Mouse (Mus musculus) cortical plate, adult 2 months (tissue): ENCODE results near the gene Palld. TPM values are rescaled to one million over a fixed set of nuclear protein-coding genes. Genes with fewer than 3 reads are reported as not detected.

Experiments
- H3K27ac ChIP-seq: fragments of 200-500 bp; 2 replicates; pipeline ENCODE4 v1.5.1; 2012; ENCODE audit warnings: low read length, control low read depth, inconsistent platforms; ENCODE audit not compliant: insufficient read depth
- H3K4me1 ChIP-seq: fragments of 200-500 bp; 2 replicates; pipeline ENCODE4 v1.6.1; 2011; ENCODE audit warnings: low read length; ENCODE audit not compliant: control insufficient read depth, insufficient read depth
- H3K4me3 ChIP-seq: fragments of 200-500 bp; 2 replicates; pipeline ENCODE4 v1.5.1; 2011; ENCODE audit warnings: mild to moderate bottlenecking, low read length, control low read depth; ENCODE audit not compliant: insufficient read depth
- CTCF ChIP-seq: fragments of 200-500 bp; IDR thresholded peaks from 2 replicates; pipeline ENCODE4 v1.5.1; 2011; ENCODE audit warnings: mild to moderate bottlenecking, control low read depth, low read length; ENCODE audit not compliant: insufficient read depth; ENCODE audit errors: extremely low read depth
- POLR2A ChIP-seq: fragments of 200-500 bp; IDR thresholded peaks from 2 replicates; pipeline ENCODE4 v1.6.1; 2011; ENCODE audit warnings: mild to moderate bottlenecking, low read length, control low read depth; ENCODE audit not compliant: insufficient read depth; ENCODE audit errors: extremely low read depth
- polyA plus RNA-seq: library from polyadenylated mRNA; depleted of rRNA; stranded (reverse); fragments of >200 nt; gene quantifications from 2 replicates; pipeline ENCODE4 v1.2.3, GENCODE M21; 2012

Palld gene
- polyA plus RNA-seq, 1 experiment, result 3.5 TPM

- Histone ChIP-seq H3K4me1 (0 out of 2 replicates have a peak, but pooled peaks cover 1% of the 10 kb centered on the region), H3K27ac (no peak overlapping the region), H3K4me3 (peak overlapping the region; percentile 76; the same call in 1 of the 2 replicates)
- TF ChIP-seq CTCF, result no peak
- no peak for TF ChIP-seq POLR2A
Observed at GRCm38 (mm10) chr8:61486923-61487529, 415.5 kb downstream of the Palld start.

GRCm38 (mm10) chr8:61480260-61480967 is 422.1 kb downstream of the Palld start:
- Histone ChIP-seq H3K4me1 (no peaks in the 10 kb centered on the region), H3K27ac (no peak overlapping the region), H3K4me3 (no peak overlapping the region)
- TF ChIP-seq CTCF, result no peak
- TF ChIP-seq POLR2A, result no peak

- peak; percentile 45 for TF ChIP-seq CTCF
- TF ChIP-seq POLR2A, result no peak
- Histone ChIP-seq H3K27ac (no peak overlapping the region), H3K4me1 (no peaks in the 10 kb centered on the region), H3K4me3 (no peak overlapping the region)
Observed at GRCm38 (mm10) chr8:61479506-61480214, 422.8 kb downstream of the Palld start.

- H3K27ac ChIP-seq, result no peak overlapping the region
- H3K4me1 ChIP-seq, result no peaks in the 10 kb centered on the region
- H3K4me3 ChIP-seq, result no peak overlapping the region
- no peak for TF ChIP-seq POLR2A
- TF ChIP-seq CTCF, result no peak
Observed at GRCm38 (mm10) chr8:61478793-61479192, 423.7 kb downstream of the Palld start.

- TF ChIP-seq CTCF (no peak), POLR2A (no peak)
- no peak overlapping the region for H3K4me3 ChIP-seq
- H3K4me1 ChIP-seq, result no peaks in the 10 kb centered on the region
- no peak overlapping the region for H3K27ac ChIP-seq
Observed at GRCm38 (mm10) chr8:61478150-61478549, 424.3 kb downstream of the Palld start.

- H3K27ac ChIP-seq, result no peak overlapping the region
- no peaks in the 10 kb centered on the region for H3K4me1 ChIP-seq
- TF ChIP-seq CTCF (no peak), POLR2A (no peak)
- no peak overlapping the region for H3K4me3 ChIP-seq
Observed at GRCm38 (mm10) chr8:61476160-61476559, 426.3 kb downstream of the Palld start.

GRCm38 (mm10) chr8:61475251-61475673 is 427.2 kb downstream of the Palld start:
- Histone ChIP-seq H3K27ac (no peak overlapping the region), H3K4me1 (no peaks in the 10 kb centered on the region), H3K4me3 (no peak overlapping the region)
- TF ChIP-seq CTCF (no peak), POLR2A (no peak)

GRCm38 (mm10) chr8:61470213-61470612 is 432.3 kb downstream of the Palld start:
- Histone ChIP-seq H3K27ac (no peak overlapping the region), H3K4me1 (no peaks in the 10 kb centered on the region), H3K4me3 (no peak overlapping the region)
- no peak for TF ChIP-seq CTCF
- no peak for TF ChIP-seq POLR2A

GRCm38 (mm10) chr8:61467553-61467815 is 435.0 kb downstream of the Palld start:
- Histone ChIP-seq H3K4me3 (no peak overlapping the region), H3K27ac (no peak overlapping the region), H3K4me1 (no peaks in the 10 kb centered on the region)
- TF ChIP-seq CTCF (no peak), POLR2A (no peak)
